ENCODE assay signal across 9 mouse cellular contexts in the genomic region with DNA sequence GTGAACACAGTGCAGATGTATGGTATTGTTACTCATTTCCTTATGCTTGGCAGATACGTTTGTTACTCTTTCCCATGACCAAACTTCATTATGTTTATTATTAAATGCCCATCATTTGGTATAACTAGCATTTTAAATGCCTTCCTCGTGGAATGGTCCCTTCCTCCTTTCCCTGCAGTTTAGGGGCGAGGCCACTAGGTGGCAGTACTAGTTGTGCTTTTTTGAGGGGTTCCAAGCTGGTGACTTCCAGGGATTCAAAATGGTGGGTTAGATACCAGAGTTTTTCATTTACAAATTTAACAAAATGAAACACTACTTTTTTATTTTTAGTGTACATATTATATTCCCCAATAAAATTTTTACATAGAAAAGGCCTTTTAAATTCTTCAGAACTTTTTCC.
DNase-seq lines count a peak whose midpoint lies in the region; ATAC-seq and TF ChIP-seq lines count a peak whose summit lies in the region.
"Had no signal": no experiment of that assay in that cellular context is flagged by ENCODE, and none has a peak within 500 bp of the region (broad histone marks: within the 10 kb centered on the region; RNA-seq: fewer than 3 reads in every experiment).

No protein-coding gene starts in this region.

- H3K9ac ChIP-seq in heart, adult 2 months (ENCODE audit: low read depth, low read length), result no peak overlapping the region
- H3K9ac ChIP-seq in heart, embryonic 12.5 days, result no peak overlapping the region
- no peak overlapping the region for H3K9ac ChIP-seq in intestine, postnatal 0 days (ENCODE audit: low read depth, low read length)
- no peak overlapping the region for H3K9ac ChIP-seq in lung, embryonic 16.5 days (ENCODE audit: low read length)
- H3K9ac ChIP-seq: limb, embryonic 13.5 days had no signal

- no peak overlapping the region for H3K27ac ChIP-seq in heart, adult 2 months
- H3K27ac ChIP-seq in heart, embryonic 12.5 days (ENCODE audit: poor library complexity, severe bottlenecking), result no peak overlapping the region
- H3K27ac ChIP-seq in intestine, postnatal 0 days (ENCODE audit: low read depth, low read length), result no peak overlapping the region
- H3K27ac ChIP-seq in lung, embryonic 16.5 days (ENCODE audit: low read length), result no peak overlapping the region
- H3K27ac ChIP-seq: limb, embryonic 13.5 days had no signal

- no peaks in the 10 kb centered on the region for H3K4me1 ChIP-seq in heart, adult 2 months (ENCODE audit: control insufficient read depth, insufficient read depth, low read length)
- no peaks in the 10 kb centered on the region for H3K4me1 ChIP-seq in heart, embryonic 12.5 days (replicated peaks)
- no peaks in the 10 kb centered on the region for H3K4me1 ChIP-seq in intestine, postnatal 0 days (replicated peaks; ENCODE audit: control insufficient read depth, insufficient read depth, low read length)
- no peaks in the 10 kb centered on the region for H3K4me1 ChIP-seq in lung, embryonic 16.5 days (replicated peaks; ENCODE audit: control insufficient read depth, insufficient read depth, low read length)
- H3K4me1 ChIP-seq: limb, embryonic 13.5 days had no signal

- H3K4me3 ChIP-seq in heart, adult 2 months, result no peak overlapping the region
- H3K4me3 ChIP-seq in heart, embryonic 12.5 days, result no peak overlapping the region
- no peak overlapping the region for H3K4me3 ChIP-seq in intestine, postnatal 0 days (ENCODE audit: low read depth, low read length)
- no peak overlapping the region for H3K4me3 ChIP-seq in lung, embryonic 16.5 days (ENCODE audit: low read length)
- H3K4me3 ChIP-seq: limb, embryonic 13.5 days had no signal

- no peaks in the 10 kb centered on the region for H3K9me3 ChIP-seq in heart, embryonic 12.5 days (replicated peaks)
- no peaks in the 10 kb centered on the region for H3K9me3 ChIP-seq in intestine, postnatal 0 days (ENCODE audit: control insufficient read depth)
- no peaks in the 10 kb centered on the region for H3K9me3 ChIP-seq in lung, embryonic 16.5 days (ENCODE audit: control insufficient read depth, low read length)
- H3K9me3 ChIP-seq: limb, embryonic 13.5 days had no signal

- peak; percentile 44 to 71 for DNase-seq in heart, adult 2 months
- peak; percentile 71 for DNase-seq in 416B (ENCODE audit: low read depth)
- DNase-seq in ZHBTc4 (ENCODE audit: low read depth, low spot score), result peak; percentile 86
- peak; percentile 16 to 63 for DNase-seq in spleen, adult 18-20 months

- no peak overlapping the region for H3K4me2 ChIP-seq in heart, embryonic 12.5 days
- H3K4me2 ChIP-seq in intestine, postnatal 0 days (replicated peaks; ENCODE audit: low read depth), result no peak overlapping the region
- H3K4me2 ChIP-seq in lung, embryonic 16.5 days (ENCODE audit: low read depth, low read length), result no peak overlapping the region
- H3K4me2 ChIP-seq: limb, embryonic 13.5 days had no signal

- no peak for TF ChIP-seq POLR2A in heart, adult 2 months (IDR thresholded peaks at IDR 0.05; ENCODE audit: insufficient read depth, low read depth, low read length)

- peaks cover 15% of the 10 kb centered on the region for H3K36me3 ChIP-seq in heart, adult 2 months (ENCODE audit: control insufficient read depth, insufficient read depth, low read length)
- H3K36me3 ChIP-seq in heart, embryonic 12.5 days, result peaks cover 85% of the 10 kb centered on the region
- H3K36me3 ChIP-seq in intestine, postnatal 0 days (ENCODE audit: control insufficient read depth, insufficient read depth), result peaks cover 80% of the 10 kb centered on the region
- peaks cover 81% of the 10 kb centered on the region for H3K36me3 ChIP-seq in lung, embryonic 16.5 days (ENCODE audit: control insufficient read depth, insufficient read depth, low read length)

- no peak for ATAC-seq in heart, embryonic 12.5 days (ENCODE audit: insufficient number of reproducible peaks, low FRiP score)
- ATAC-seq in common myeloid progenitor, adult 5-6 weeks (replicated peaks; ENCODE audit: low read depth, poor library complexity, severe bottlenecking), result 0 out of 2 replicates have a peak, but pooled peaks have one; percentile 45
- no peak; the same call in 1 of the 2 replicates for ATAC-seq in intestine, postnatal 0 days
- ATAC-seq in lung, embryonic 16.5 days (ENCODE audit: low read depth), result peak; percentile 26; the same call in 1 of the 2 replicates

- peak; percentile 95; the same call in 1 of the 2 replicates for TF ChIP-seq CTCF in heart, adult 2 months (IDR thresholded peaks at IDR 0.05)
- peak; percentile 82 for TF ChIP-seq CTCF in intestine, postnatal 0 days (IDR thresholded peaks at IDR 0.05; ENCODE audit: low read depth)

- intact Hi-C loops in heart, adult 2 months (cut with DNase I), result no loop called here

- no peaks in the 10 kb centered on the region for H3K79me2 ChIP-seq in heart, adult 2 months (replicated peaks; ENCODE audit: control insufficient read depth, insufficient read depth, low read length)

- H3K27me3 ChIP-seq in heart, adult 2 months (ENCODE audit: control insufficient read depth, insufficient read depth, low read length), result no peaks in the 10 kb centered on the region
- no peaks in the 10 kb centered on the region for H3K27me3 ChIP-seq in heart, embryonic 12.5 days (replicated peaks)
- no peaks in the 10 kb centered on the region for H3K27me3 ChIP-seq in intestine, postnatal 0 days (replicated peaks; ENCODE audit: control insufficient read depth, insufficient read depth, low read length)
- H3K27me3 ChIP-seq in lung, embryonic 16.5 days (ENCODE audit: control insufficient read depth, insufficient read depth, low read depth, low read length), result no peaks in the 10 kb centered on the region
- H3K27me3 ChIP-seq: limb, embryonic 13.5 days had no signal

- WGBS in heart, adult 2 months, result 30% methylated on average over 3 of the region's 3 CpGs
- 42% methylated on average over 3 of the region's 3 CpGs for WGBS in heart, embryonic 12.5 days
- 37% methylated on average over 3 of the region's 3 CpGs for WGBS in intestine, postnatal 0 days
- WGBS in lung, embryonic 16.5 days, result 22% methylated on average over 3 of the region's 3 CpGs

- TF ChIP-seq EP300 in heart, adult 2 months (IDR thresholded peaks at IDR 0.05; ENCODE audit: insufficient read depth, low read depth, low read length), result no peak

Comparison
In these comparisons a context has a peak if more than half of its experiments do, and no peak if none do; other contexts are left out.
1. ATAC-seq: peak in common myeloid progenitor, adult 5-6 weeks (single experiment) and lung, embryonic 16.5 days (single experiment); none in heart, embryonic 12.5 days (single experiment) and intestine, postnatal 0 days (single experiment).
2. Peak in every context shown above with its lines, with median percentiles within 50 percentile points of each other: DNase-seq.